Mouse (Mus musculus) heart, adult 18-20 months (tissue): ENCODE measurements around the gene Svop. TPM values are rescaled to one million over a fixed set of nuclear protein-coding genes. Genes with fewer than 3 reads are reported as not detected.

Experiments
- DNase-seq, 2 experiments: peaks; one replicate each; pipeline ENCODE4 v3.0.0; 2021 to 2022; ENCODE audit warnings: mixed read lengths in 1 of 2
- total RNA-seq, 2 experiments: library from RNA; stranded (reverse); gene quantifications; 2 replicates each; pipeline ENCODE4 v1.2.3; 2021

Svop gene
- total RNA-seq, 2 experiments from 2014 or later = not detected

DNA sequence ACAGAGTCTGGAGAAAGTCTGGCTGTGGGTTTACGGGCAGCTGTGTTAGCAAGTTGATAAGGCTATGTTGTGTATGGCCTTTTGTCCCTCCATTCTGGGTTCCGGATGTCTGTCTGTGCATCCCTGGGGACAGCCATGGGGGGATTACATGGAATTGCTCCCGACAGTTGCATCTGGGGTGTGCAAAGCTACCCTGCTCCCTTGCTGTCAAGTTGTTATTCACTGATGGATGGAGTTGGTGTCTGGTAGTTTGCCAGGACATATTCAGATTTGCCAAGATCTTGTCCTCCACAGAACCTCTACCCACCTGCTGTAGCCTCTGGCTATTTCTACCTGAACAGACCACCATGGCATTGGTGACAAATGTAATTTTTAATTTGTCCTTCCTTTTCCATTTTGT lies 45.2 kb downstream of the Svop start:
- DNase-seq = no peak

DNA sequence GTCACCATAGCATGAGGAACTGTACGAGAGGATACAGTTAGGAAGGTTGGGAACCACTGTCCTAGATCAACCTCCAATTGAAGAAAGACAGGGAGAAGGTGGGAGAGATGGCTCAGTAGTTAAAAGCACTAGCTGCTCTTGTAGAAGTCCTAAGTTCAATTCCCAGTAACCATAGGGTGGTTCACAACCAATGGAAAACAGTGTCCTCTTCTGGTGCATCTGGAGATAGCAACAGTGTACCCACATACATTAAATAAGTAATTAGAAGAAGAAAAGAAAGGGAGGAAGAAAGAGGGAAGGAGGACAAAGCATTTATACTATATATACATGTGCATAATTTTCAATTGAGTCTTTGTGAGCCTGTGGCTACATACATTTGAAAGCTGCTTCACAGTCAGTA lies 46.2 kb downstream of the Svop start:
- DNase-seq = peak in 1 of 2 experiments; percentile 28

- no peak for DNase-seq
These were observed 47.6 kb downstream of the Svop start for GRCm38 (mm10) chr5:114043800-114044199.

DNA sequence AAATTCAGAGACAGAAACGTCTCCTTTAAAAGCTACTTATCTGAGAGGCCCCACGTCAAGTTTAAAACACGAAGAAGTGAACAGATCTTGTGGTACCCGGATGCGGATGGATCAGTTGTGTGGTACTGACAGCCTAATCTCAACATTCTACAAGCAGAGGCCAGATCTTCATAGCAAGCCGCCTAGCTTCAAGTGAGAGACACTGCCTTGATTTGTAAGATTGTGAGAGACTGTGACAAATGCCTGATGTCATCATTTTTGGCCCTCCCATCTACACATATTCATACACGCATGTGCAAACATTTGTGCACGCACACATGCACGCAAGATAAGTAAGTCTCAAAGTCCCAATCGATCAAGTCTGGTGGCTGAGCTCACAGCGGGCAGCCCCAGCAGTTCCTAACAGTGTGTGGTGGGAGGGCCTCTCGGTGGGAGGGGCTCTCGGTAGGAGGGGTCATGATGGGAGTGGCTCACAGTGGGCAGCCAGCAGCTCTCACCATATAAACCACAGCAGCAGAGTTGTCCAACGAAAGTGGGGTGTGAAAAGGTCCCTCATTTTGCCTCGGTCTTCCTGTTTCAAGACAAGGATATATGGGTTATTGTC lies 49.9 kb downstream of the Svop start:
- DNase-seq = peak; percentile 9 to 17

GRCm38 (mm10) chr5:114040911-114041310 lies 50.5 kb downstream of the Svop start:
- DNase-seq = no peak

DNA sequence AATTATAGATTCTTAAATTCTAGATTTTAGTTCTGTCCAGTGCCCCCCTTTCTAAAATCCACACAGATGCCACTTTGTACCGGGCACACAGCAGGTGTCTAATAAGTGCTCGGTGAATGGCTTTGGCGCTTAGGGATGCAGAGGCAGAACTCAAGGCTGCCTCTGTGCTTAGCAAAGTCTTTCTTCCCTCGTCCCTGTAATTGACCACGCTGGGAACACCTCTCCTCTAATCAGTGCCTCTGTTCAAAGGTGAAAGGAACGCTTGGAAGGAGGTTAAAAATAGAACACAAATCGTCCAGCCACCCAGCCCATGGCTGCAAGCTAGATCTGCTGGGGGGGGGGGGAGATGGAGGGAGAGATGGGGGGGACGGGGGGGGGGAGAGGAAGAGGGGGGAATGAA lies 50.9 kb downstream of the Svop start:
- DNase-seq = no peak

DNA sequence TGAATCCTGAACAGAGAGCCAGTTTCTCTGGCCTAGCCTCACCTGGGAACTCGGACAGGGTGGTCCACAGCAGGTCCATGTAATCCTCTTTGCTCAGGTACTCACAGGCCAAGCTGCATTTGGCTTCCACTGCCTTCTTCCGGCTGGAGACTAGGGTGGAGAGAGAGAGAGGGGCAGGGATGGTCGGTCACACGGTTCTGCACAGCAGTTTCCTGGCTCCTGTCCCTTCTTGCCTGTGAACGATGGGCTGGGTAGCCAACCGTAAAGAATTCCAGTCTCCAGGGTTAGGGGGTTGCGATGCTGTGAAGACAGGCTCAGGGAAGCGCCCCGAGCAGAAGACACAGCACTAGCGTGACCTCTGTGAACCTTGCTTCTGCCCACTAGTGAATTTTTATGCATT lies 56.3 kb downstream of the Svop start:
- no peak for DNase-seq

DNA sequence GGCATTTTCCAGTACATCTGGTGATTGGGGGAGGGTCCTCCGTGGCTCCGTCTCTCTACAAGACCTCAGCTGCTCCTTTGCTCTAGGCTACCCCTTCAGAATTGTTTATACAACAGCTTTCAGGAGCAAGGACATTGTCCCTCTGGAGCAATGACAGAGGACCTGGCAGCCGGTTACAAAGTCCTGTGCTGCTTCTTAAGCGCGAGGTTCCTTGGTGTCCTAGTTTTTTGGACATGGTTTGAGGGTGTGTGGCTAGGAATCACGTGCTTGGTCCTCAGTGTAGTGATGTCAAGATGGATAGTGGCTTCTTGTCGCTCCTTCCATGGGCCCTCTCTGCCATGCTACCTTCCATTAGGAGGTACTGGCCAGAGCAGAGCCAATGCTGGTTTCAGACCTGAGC lies 57.0 kb downstream of the Svop start:
- DNase-seq = no peak

DNA sequence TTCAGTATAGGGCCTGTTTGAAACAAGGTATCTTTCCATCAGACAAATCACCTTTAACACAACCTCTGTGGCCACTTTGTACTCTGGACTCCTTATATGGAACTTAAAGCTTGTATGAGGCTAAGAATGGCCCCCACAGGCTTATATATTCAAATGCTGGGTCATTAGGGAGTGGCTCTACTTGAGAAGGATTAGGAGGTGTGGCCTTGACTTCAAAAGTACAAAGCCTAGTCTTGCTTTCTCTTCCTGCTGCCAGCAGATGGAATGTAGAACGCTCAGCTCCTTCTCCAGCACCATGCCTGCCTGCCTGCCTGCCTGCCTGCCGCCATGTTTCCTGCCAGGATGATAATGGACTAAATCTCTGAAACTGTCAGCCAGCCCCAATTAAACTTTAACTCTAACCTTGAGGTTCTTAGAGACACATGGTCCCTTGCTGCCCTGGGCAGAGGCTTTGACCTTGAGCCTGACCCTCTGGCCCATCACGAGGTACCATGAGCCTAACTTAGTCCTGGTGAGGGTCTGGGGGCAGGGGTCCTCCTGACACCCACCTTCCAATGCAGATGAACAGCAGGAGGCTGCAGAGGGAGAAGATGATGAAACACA lies 59.1 kb downstream of the Svop start:
- DNase-seq = no peak

- DNase-seq = no peak
These were observed 60.7 kb downstream of the Svop start for GRCm38 (mm10) chr5:114030652-114031051.

DNA sequence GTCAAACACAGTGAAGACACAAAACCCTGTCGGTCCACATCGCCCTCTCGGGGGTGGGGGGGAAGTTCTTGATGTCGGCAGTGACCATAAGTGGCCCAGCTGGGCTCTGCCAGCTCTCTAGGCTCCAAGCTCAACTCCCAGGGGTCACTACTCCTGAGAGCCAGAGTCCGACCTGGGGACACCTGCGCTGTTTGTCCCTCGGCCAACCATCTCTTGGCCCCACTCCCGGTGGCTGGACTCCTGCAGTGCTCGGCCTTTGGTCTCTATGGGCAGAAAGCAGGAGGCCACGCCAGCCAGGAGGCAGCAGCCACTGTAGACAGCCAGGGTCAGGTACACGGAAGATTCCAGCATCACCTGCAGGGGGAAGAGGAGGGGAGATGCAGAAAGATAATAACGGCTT lies 63.3 kb downstream of the Svop start:
- DNase-seq = no peak

DNA sequence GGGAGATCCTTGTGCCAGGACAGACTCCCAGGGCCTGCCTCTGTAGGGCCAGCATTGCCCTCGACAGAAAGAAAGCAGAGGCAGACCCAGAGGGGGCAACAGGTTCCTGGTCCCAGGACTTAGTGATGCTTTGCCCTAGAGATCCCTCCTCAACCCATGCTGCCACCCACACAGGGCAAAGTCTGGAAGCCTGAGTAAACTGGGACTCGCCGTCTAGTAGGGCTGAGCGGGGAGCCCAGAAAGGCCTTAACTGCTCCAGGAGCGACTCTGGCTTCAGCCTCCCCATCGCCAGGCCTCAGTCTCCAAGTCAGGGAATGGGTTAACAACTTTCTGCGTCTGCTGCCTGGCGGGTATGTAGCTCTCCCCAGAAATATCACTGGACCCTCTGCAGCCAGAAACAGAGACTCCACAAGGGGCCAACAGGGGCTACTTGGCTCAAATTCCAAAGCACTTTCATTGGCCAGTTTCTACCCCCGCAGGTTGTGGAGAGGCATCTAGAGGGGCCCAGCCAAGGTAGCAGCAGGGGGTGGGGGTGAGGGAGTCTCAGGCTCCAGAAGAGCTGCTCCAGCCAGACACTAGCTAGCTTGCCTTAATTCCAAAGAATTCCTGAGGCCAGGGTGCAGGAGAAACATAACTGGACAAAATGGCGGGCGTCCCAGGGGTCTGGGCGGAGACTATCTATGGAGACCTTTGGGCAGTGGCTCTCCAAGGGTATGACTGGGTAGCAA lies 64.0 kb downstream of the Svop start:
- DNase-seq = no peak

GRCm38 (mm10) chr5:114024885-114025284 lies 66.5 kb downstream of the Svop start:
- no peak for DNase-seq

GRCm38 (mm10) chr5:114024390-114024789 lies 67.0 kb downstream of the Svop start:
- no peak for DNase-seq

DNA sequence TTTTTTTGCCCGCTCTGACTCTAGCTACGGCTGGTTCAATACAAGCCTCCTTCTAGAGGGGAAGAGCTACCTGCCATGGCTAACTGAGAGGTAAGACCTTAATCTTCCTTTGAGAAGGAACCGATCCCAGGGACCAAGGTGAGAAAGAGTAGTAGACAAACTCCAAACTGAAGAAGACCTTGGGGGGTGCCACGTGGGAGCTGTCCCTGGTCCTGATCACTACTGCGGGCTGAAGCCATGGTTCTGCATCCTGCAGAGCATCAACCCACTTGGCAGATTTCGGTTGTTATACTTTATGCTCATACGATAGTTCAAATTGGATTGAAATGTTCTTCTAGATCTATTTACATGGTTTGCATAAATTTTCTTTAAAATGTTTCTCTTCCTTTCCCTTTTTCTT lies 76.2 kb downstream of the Svop start:
- DNase-seq = no peak

DNA sequence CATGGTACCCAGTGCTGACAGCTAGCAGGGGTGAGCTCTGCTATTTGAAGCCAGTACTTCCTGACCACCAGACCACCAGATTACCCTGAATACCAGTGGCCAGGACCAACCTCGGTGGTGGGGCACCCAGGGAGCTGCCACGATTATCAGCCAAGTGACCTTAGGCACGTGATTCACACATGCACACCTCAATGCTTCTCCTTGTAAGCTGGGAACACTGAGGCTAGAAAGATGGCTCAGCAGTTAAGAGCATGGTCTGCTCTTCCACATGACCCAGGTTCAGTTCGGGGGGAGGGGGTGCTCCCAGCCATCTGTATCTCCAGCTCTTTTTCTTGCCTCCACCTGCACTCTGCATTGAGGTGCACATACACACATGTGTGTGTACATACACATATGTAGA lies 82.3 kb downstream of the Svop start:
- DNase-seq = no peak

- no peak for DNase-seq
These were observed 83.5 kb downstream of the Svop start for GRCm38 (mm10) chr5:114007753-114008453.

DNA sequence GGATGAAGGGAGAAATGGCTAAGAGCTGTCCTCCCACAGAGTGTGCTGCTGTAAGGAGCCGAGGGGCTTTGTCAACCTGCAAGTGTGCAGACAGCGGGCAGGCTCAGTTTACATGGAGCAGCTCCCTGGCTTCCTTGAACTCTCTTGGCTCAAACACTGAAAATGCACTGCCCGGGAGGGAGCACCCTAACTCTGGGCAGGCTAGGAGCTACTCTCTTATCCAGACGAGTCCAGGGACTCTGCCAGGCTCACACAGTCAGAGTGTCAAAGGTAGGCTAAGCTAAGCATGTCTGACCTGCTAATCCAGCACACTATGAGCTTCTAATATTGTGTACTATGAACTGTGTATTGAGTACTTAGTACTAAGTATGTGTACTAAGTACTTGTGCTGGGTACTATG lies 84.4 kb downstream of the Svop start:
- DNase-seq = no peak

DNA sequence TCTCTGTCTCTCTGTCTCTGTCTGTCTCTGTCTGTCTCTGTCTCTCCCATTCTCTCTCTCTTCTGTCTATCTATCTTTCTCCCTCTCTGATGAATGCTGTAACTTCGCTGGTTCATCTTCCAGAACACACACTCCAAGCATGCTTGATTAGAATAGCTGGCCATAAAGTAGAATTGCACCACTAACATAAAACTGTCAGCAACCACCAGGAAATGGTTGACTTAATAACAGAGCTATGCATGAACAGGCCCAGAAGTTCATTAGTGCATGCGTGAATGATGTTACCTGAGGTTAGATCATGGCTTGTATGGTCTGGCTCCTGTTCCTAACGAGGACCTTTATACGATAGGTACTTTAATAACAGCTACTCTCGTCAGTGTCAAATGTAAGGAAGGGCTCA lies 86.3 kb downstream of the Svop start:
- DNase-seq = no peak

DNA sequence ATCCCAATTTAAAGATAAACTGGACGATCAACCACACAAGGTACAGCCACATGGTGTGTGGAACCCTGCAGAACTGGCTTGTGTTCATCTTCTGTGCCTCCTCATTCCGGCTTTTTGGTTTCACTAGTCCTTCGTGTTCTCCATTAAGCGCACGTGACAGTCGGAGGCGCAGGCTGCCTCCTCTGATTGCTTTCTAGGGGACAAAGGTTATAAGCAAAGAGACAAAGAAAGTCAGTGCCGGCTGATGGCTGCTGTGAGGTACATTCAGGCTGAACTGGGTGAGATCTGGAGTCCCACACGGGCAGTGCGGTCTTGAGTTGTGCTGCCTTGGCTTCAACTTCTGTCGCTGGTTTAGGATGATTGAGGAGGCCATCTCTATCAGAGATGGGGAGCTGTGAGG lies 86.8 kb downstream of the Svop start:
- no peak for DNase-seq

GRCm38 (mm10) chr5:114003542-114003941 lies 87.8 kb downstream of the Svop start, which contains the start of gene Dao:
TSS of gene Dao (plus strand) at chr5:114003703.
- DNase-seq = no peak

- no peak for DNase-seq
These were observed 92.0 kb downstream of the Svop start for GRCm38 (mm10) chr5:113999382-113999781.

DNA sequence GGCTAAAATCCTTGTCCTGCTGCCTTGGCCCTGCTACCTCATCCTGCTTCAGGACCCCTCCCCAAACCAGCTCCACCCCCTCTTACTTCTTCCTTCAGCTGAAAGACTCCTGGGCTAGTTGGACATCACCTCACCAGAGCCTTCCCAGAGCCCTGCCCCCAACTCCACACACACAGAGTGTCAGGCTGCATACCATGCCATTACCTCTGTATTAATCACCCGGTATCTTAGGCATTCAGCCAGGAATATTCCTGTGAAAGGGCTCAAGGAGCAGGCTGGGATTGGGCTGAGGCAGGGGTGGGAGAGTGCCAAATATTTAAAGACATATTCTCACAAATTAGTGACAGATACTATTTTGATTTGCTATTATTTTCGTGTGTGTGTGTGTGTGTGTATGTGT lies 94.9 kb downstream of the Svop start:
- no peak for DNase-seq
